Mouse (Mus musculus) adipocyte (in vitro differentiated cells): ENCODE results near the gene Erbb4.
"Not testable (repeated sequence)": the region's sequence is repeated elsewhere in the genome, so short reads cannot be mapped to it uniquely, and the experiment has no call there.

Experiments used
- DNase-seq: peaks from one replicate; pipeline ENCODE4 v3.0.0-alpha.2; 2016; ENCODE audit warnings: low spot score

Gene Erbb4

GRCm38 (mm10) chr1:68860341-68860740, 247.5 kb downstream of the Erbb4 start:
- no peak for DNase-seq

GRCm38 (mm10) chr1:68859480-68859879, 248.4 kb downstream of the Erbb4 start:
- no peak for DNase-seq

GRCm38 (mm10) chr1:68839352-68839751, 268.5 kb downstream of the Erbb4 start:
- DNase-seq, result no peak

- DNase-seq, result no peak
Observed at GRCm38 (mm10) chr1:68834686-68835085, 273.2 kb downstream of the Erbb4 start.

GRCm38 (mm10) chr1:68832101-68832500, 275.8 kb downstream of the Erbb4 start:
- DNase-seq, result no peak

- DNase-seq, result no peak
Observed at GRCm38 (mm10) chr1:68831575-68831974, 276.3 kb downstream of the Erbb4 start.

- DNase-seq, result no peak
Observed at GRCm38 (mm10) chr1:68830501-68831239, 277.2 kb downstream of the Erbb4 start.

GRCm38 (mm10) chr1:68823116-68823644, 284.7 kb downstream of the Erbb4 start:
- no peak for DNase-seq

GRCm38 (mm10) chr1:68806711-68807110, 301.1 kb downstream of the Erbb4 start:
- no peak for DNase-seq

- DNase-seq, result no peak
Observed at GRCm38 (mm10) chr1:68787409-68788015, 320.3 kb downstream of the Erbb4 start.

- DNase-seq, result no peak
Observed at GRCm38 (mm10) chr1:68780653-68781052, 327.2 kb downstream of the Erbb4 start.

GRCm38 (mm10) chr1:68780032-68780431, 327.8 kb downstream of the Erbb4 start:
- no peak for DNase-seq

- not testable (repeated sequence) for DNase-seq
Observed at GRCm38 (mm10) chr1:68766095-68766494, 341.8 kb downstream of the Erbb4 start.

- DNase-seq, result no peak
Observed at GRCm38 (mm10) chr1:68762456-68762855, 345.4 kb downstream of the Erbb4 start.

- no peak for DNase-seq
Observed at GRCm38 (mm10) chr1:68748976-68749375, 358.9 kb downstream of the Erbb4 start.

GRCm38 (mm10) chr1:68681478-68681877, 426.4 kb downstream of the Erbb4 start:
- no peak for DNase-seq

- DNase-seq, result no peak
Observed at GRCm38 (mm10) chr1:68674667-68675066, 433.2 kb downstream of the Erbb4 start.

GRCm38 (mm10) chr1:68666831-68667601, 440.8 kb downstream of the Erbb4 start:
- no peak for DNase-seq

GRCm38 (mm10) chr1:68590475-68590874, 517.4 kb downstream of the Erbb4 start:
- DNase-seq, result no peak

GRCm38 (mm10) chr1:68573851-68574540, 533.9 kb downstream of the Erbb4 start:
- DNase-seq, result no peak

- DNase-seq, result no peak
Observed at GRCm38 (mm10) chr1:68570924-68571323, 536.9 kb downstream of the Erbb4 start.

- no peak for DNase-seq
Observed at GRCm38 (mm10) chr1:68542942-68543341, 564.9 kb downstream of the Erbb4 start.
